Mouse (Mus musculus) ES-E14 (cell line): Measurements from ENCODE around the gene Cradd. TPM values are rescaled to one million over a fixed set of nuclear protein-coding genes. Genes with fewer than 3 reads are reported as not detected.

Experiments
- DNase-seq: peaks from one replicate; pipeline ENCODE4 v3.0.0-alpha.2; 2013; ENCODE audit warnings: low read depth, low spot score
- H3K27ac ChIP-seq: 2 replicates; pipeline ENCODE4 v1.5.1; 2012; ENCODE audit warnings: low read depth, mild to moderate bottlenecking, low read length, moderate library complexity, mixed read lengths; ENCODE audit not compliant: poor library complexity, insufficient read depth, severe bottlenecking
- H3K36me3 ChIP-seq: 2 replicates; pipeline ENCODE4 v1.6.1; 2012; ENCODE audit warnings: mild to moderate bottlenecking, low read length, moderate library complexity, mixed read lengths; ENCODE audit not compliant: control insufficient read depth, poor library complexity, insufficient read depth, severe bottlenecking
- H3K4me1 ChIP-seq, 2 experiments: fragments of 150-350 bp in 1 of 2; sonication (generic) in 1 of 2; 2 replicates each; pipeline ENCODE4 v1.6.1; 2012; ENCODE audit warnings: low read length in 2 of 2, mild to moderate bottlenecking in 1 of 2, mixed read lengths in 1 of 2; ENCODE audit not compliant: control insufficient read depth in 2 of 2, insufficient read depth in 2 of 2, poor library complexity in 1 of 2
- H3K4me3 ChIP-seq, 2 experiments: fragments of 150-350 bp in 1 of 2; sonication (generic) in 1 of 2; 2 replicates each; pipeline ENCODE4 v1.5.1; 2012; ENCODE audit warnings: low read length in 2 of 2, low read depth in 1 of 2, mild to moderate bottlenecking in 1 of 2, mixed read lengths in 1 of 2; ENCODE audit not compliant: insufficient read depth in 1 of 2, poor library complexity in 1 of 2, severe bottlenecking in 1 of 2
- H3K9ac ChIP-seq: 2 replicates; pipeline ENCODE4 v1.6.1; 2012; ENCODE audit warnings: low read depth, mild to moderate bottlenecking, low read length, mixed read lengths; ENCODE audit not compliant: poor library complexity, insufficient read depth, severe bottlenecking
- H3K9me3 ChIP-seq: fragments of 150-350 bp; sonication (generic); 2 replicates; pipeline ENCODE4 v1.6.1; 2012; ENCODE audit warnings: low read depth, mild to moderate bottlenecking, low read length; ENCODE audit not compliant: control insufficient read depth, insufficient read depth
- CHD2 ChIP-seq: IDR thresholded peaks from 2 replicates; pipeline ENCODE4 v1.6.1; 2014; ENCODE audit warnings: mild to moderate bottlenecking, low read depth, low read length, inconsistent platforms
- HCFC1 ChIP-seq: IDR thresholded peaks from 2 replicates; pipeline ENCODE4 v1.6.1; 2012; ENCODE audit warnings: low read length, inconsistent platforms, borderline replicate concordance; ENCODE audit not compliant: insufficient read depth
- MAFK ChIP-seq: IDR thresholded peaks from 2 replicates; pipeline ENCODE4 v1.6.1; 2014; ENCODE audit warnings: mild to moderate bottlenecking, low read depth, low read length, inconsistent platforms; ENCODE audit not compliant: insufficient read depth
- ZC3H11A ChIP-seq: IDR thresholded peaks from 2 replicates; pipeline ENCODE4 v1.6.1; 2012; ENCODE audit warnings: low read depth, mild to moderate bottlenecking, inconsistent platforms, low read length, borderline replicate concordance
- ZNF384 ChIP-seq: IDR thresholded peaks from 2 replicates; pipeline ENCODE4 v1.6.1; 2012; ENCODE audit warnings: low read depth, low read length, inconsistent platforms
- in situ Hi-C, 2 experiments: fragments of 600-800 bp; cut with MboI; formaldehyde crosslinking; loops; one replicate each; pipeline ENCODE4 v1.15.1; 2025; ENCODE audit warnings: low sequenced_read_pairs in 2 of 2, inconsistent platforms in 1 of 2; ENCODE audit not compliant: unreplicated experiment in 2 of 2
- total RNA-seq: library from RNA; depleted of rRNA; stranded (reverse); fragments of 300-350 nt; gene quantifications from 2 replicates; pipeline ENCODE4 v1.2.3, GENCODE M21; 2012; rRNA removed

Gene Cradd
- total RNA-seq, 1 experiment, result 8.4 TPM

GRCm38 (mm10) chr10:95140191-95140590, 183.7 kb downstream of the Cradd start:
- in situ Hi-C loops, result no loop called here
- Histone ChIP-seq H3K36me3 (no peaks in the 10 kb centered on the region), H3K9me3 (no peaks in the 10 kb centered on the region), H3K4me1 (0 out of 4 replicates have a peak, but pooled peaks cover 0 to 3% of the 10 kb centered on the region in 2 experiments), H3K9ac (no peak overlapping the region), H3K4me3 (no peak overlapping the region), H3K27ac (no peak overlapping the region)
- DNase-seq, result no peak
- TF ChIP-seq CHD2, result no peak
- TF ChIP-seq ZC3H11A, result no peak
- no peak for TF ChIP-seq MAFK
- no peak for TF ChIP-seq HCFC1
- TF ChIP-seq ZNF384, result no peak

GRCm38 (mm10) chr10:95139645-95140044, 184.3 kb downstream of the Cradd start:
- H3K4me1 ChIP-seq, result 0 out of 4 replicates have a peak, but pooled peaks cover 0 to 1% of the 10 kb centered on the region in 2 experiments
- H3K36me3 ChIP-seq, result no peaks in the 10 kb centered on the region
- TF ChIP-seq MAFK (no peak), HCFC1 (no peak), CHD2 (no peak), ZC3H11A (no peak), ZNF384 (no peak)
- DNase-seq, result no peak
- H3K4me3 ChIP-seq, result no peak overlapping the region
- H3K27ac ChIP-seq, result no peak overlapping the region
- in situ Hi-C loops, result no loop called here
- no peak overlapping the region for H3K9ac ChIP-seq
- H3K9me3 ChIP-seq, result no peaks in the 10 kb centered on the region

GRCm38 (mm10) chr10:95133057-95133456, 190.9 kb downstream of the Cradd start:
- H3K36me3 ChIP-seq, result no peaks in the 10 kb centered on the region
- no peaks in the 10 kb centered on the region for H3K9me3 ChIP-seq
- H3K9ac ChIP-seq, result no peak overlapping the region
- in situ Hi-C loops, result no loop called here
- H3K4me3 ChIP-seq, result no peak overlapping the region
- no peak overlapping the region for H3K27ac ChIP-seq
- 0 out of 4 replicates have a peak, but pooled peaks cover 0 to under 1% of the 10 kb centered on the region in 2 experiments for H3K4me1 ChIP-seq
- DNase-seq, result no peak
- TF ChIP-seq CHD2, result no peak
- TF ChIP-seq HCFC1, result no peak
- TF ChIP-seq ZNF384, result no peak
- no peak for TF ChIP-seq ZC3H11A
- no peak for TF ChIP-seq MAFK

Other genes with a start within 250 kb of the Cradd start
- 46.3 and 102 TPM in 2 replicates for gene Socs2, start 93.0 kb upstream of the Cradd start, total RNA-seq
- gene Mrpl42, start 177.8 kb upstream of the Cradd start, total RNA-seq, result 134 and 163 TPM in 2 replicates
- 88.6 and 102 TPM in 2 replicates for gene Ube2n, start 191.0 kb upstream of the Cradd start, total RNA-seq
- 61.5 and 92.4 TPM in 2 replicates for gene Nudt4, start 240.0 kb upstream of the Cradd start, total RNA-seq